In genomic region chr15:93636976-93637375, GRCm38 (mm10) we compare ENCODE assay signal across 25 mouse cellular contexts. TPM values are rescaled to one million over a fixed set of nuclear protein-coding genes. Genes with fewer than 3 reads are reported as not detected.
DNase-seq lines count a peak whose midpoint lies in the region; ATAC-seq and TF ChIP-seq lines count a peak whose summit lies in the region.
"Had no signal": no experiment of that assay in that cellular context is flagged by ENCODE, and none has a peak within 500 bp of the region (broad histone marks: within the 10 kb centered on the region; RNA-seq: fewer than 3 reads in every experiment).

No protein-coding gene starts in this region.

- no peaks in the 10 kb centered on the region for H3K4me1 ChIP-seq in liver, embryonic 11.5 days (replicated peaks; ENCODE audit: control insufficient read depth, insufficient read depth, low read length)
- no peaks in the 10 kb centered on the region for H3K4me1 ChIP-seq in liver, postnatal 0 days (ENCODE audit: insufficient read depth)
- no peaks in the 10 kb centered on the region for H3K4me1 ChIP-seq in stomach, postnatal 0 days (replicated peaks; ENCODE audit: control insufficient read depth, insufficient read depth)
- H3K4me1 ChIP-seq: embryonic facial prominence, embryonic 15.5 days; hindbrain, embryonic 12.5 days; hindbrain, embryonic 15.5 days had no signal

- H3K4me2 ChIP-seq in liver, embryonic 11.5 days: no peak overlapping the region
- H3K4me2 ChIP-seq in liver, postnatal 0 days (ENCODE audit: low read depth, low read length): no peak overlapping the region
- H3K4me2 ChIP-seq in stomach, postnatal 0 days (replicated peaks; ENCODE audit: low read depth): no peak overlapping the region
- H3K4me2 ChIP-seq: embryonic facial prominence, embryonic 12.5 days; embryonic facial prominence, embryonic 15.5 days; heart, embryonic 13.5 days; hindbrain, embryonic 12.5 days; hindbrain, embryonic 15.5 days had no signal

- TF ChIP-seq CTCF in liver, postnatal 0 days (IDR thresholded peaks at IDR 0.05; ENCODE audit: low read depth): no peak
- TF ChIP-seq CTCF in stomach, postnatal 0 days (IDR thresholded peaks at IDR 0.05; ENCODE audit: low read depth): no peak

- peak; percentile 52 for DNase-seq in heart, adult 11 months
- DNase-seq in heart, adult 18-20 months: no peak
- DNase-seq in liver, embryonic 11.5 days (ENCODE audit: low spot score): peak; percentile 12
- no peak for DNase-seq in liver, postnatal 0 days
- DNase-seq in stomach, postnatal 0 days (ENCODE audit: low spot score): peak; percentile 7
- DNase-seq in urinary bladder, adult 2 months (ENCODE audit: low spot score): no peak
- DNase-seq: adrenal gland, adult 2 months; adrenal gland, postnatal 14 days; cerebellum, adult 11-12 months; cerebellum, adult 8-10 months; cerebellum, postnatal 10 days; cerebellum, postnatal 36 days; forebrain, postnatal 0 days; gastrocnemius, postnatal 10 days; gastrocnemius, postnatal 36 days; kidney, adult 2 months had no signal

- H3K4me3 ChIP-seq in liver, embryonic 11.5 days (ENCODE audit: low read depth, low read length): no peak overlapping the region
- no peak overlapping the region for H3K4me3 ChIP-seq in liver, postnatal 0 days (ENCODE audit: low read depth, low read length)
- no peak overlapping the region for H3K4me3 ChIP-seq in stomach, postnatal 0 days (ENCODE audit: low read depth, low read length)
- H3K4me3 ChIP-seq: embryonic facial prominence, embryonic 12.5 days; embryonic facial prominence, embryonic 15.5 days; heart, embryonic 13.5 days; hindbrain, embryonic 12.5 days; hindbrain, embryonic 15.5 days had no signal

- H3K27ac ChIP-seq in liver, embryonic 11.5 days (ENCODE audit: low read depth, low read length): no peak overlapping the region
- no peak overlapping the region for H3K27ac ChIP-seq in liver, postnatal 0 days (ENCODE audit: low read depth)
- H3K27ac ChIP-seq in stomach, postnatal 0 days (replicated peaks): no peak overlapping the region
- H3K27ac ChIP-seq: embryonic facial prominence, embryonic 12.5 days; embryonic facial prominence, embryonic 15.5 days; heart, embryonic 13.5 days; hindbrain, embryonic 12.5 days; hindbrain, embryonic 15.5 days had no signal

- no peak for TF ChIP-seq EP300 in liver, postnatal 0 days (IDR thresholded peaks at IDR 0.05; ENCODE audit: low read depth)
- no peak for TF ChIP-seq EP300 in stomach, postnatal 0 days (optimal IDR thresholded peaks at IDR 0.05)

- H3K36me3 ChIP-seq in liver, embryonic 11.5 days (ENCODE audit: control insufficient read depth, insufficient read depth, low read length): no peaks in the 10 kb centered on the region
- no peaks in the 10 kb centered on the region for H3K36me3 ChIP-seq in liver, postnatal 0 days (replicated peaks; ENCODE audit: insufficient read depth, low read length)
- H3K36me3 ChIP-seq in stomach, postnatal 0 days (ENCODE audit: control insufficient read depth, insufficient read depth, low read length): no peaks in the 10 kb centered on the region
- H3K36me3 ChIP-seq: embryonic facial prominence, embryonic 12.5 days; embryonic facial prominence, embryonic 15.5 days; heart, embryonic 13.5 days; hindbrain, embryonic 12.5 days; hindbrain, embryonic 15.5 days had no signal

- H3K9me3 ChIP-seq in liver, embryonic 11.5 days (ENCODE audit: control insufficient read depth, low read length): no peaks in the 10 kb centered on the region
- no peaks in the 10 kb centered on the region for H3K9me3 ChIP-seq in liver, postnatal 0 days (ENCODE audit: low read length)
- no peaks in the 10 kb centered on the region for H3K9me3 ChIP-seq in stomach, postnatal 0 days (ENCODE audit: control insufficient read depth, low read length)
- H3K9me3 ChIP-seq: embryonic facial prominence, embryonic 12.5 days; embryonic facial prominence, embryonic 15.5 days; hindbrain, embryonic 12.5 days; hindbrain, embryonic 15.5 days had no signal

- no peak for ATAC-seq in liver, embryonic 11.5 days (replicated peaks; ENCODE audit: low FRiP score)
- no peak for ATAC-seq in liver, postnatal 0 days
- no peak for ATAC-seq in stomach, postnatal 0 days (ENCODE audit: low FRiP score, low TSS enrichment)
- ATAC-seq: CD4-positive, CD25-positive, alpha-beta regulatory T cell, adult 4 months; forebrain, embryonic 14.5 days; forebrain, postnatal 0 days; intestine, embryonic 16.5 days had no signal

- WGBS in liver, embryonic 11.5 days: 61% methylated on average over 7 of the region's 7 CpGs
- WGBS in liver, postnatal 0 days (ENCODE audit: insufficient replicate concordance): 54% methylated on average over 7 of the region's 7 CpGs
- 71% methylated on average over 7 of the region's 7 CpGs for WGBS in stomach, postnatal 0 days

- H3K27me3 ChIP-seq in liver, embryonic 11.5 days (replicated peaks; ENCODE audit: control insufficient read depth, insufficient read depth, low read length): no peaks in the 10 kb centered on the region
- no peaks in the 10 kb centered on the region for H3K27me3 ChIP-seq in liver, postnatal 0 days (ENCODE audit: insufficient read depth, low read length)
- H3K27me3 ChIP-seq in stomach, postnatal 0 days (ENCODE audit: control insufficient read depth, insufficient read depth, low read length): no peaks in the 10 kb centered on the region
- H3K27me3 ChIP-seq: embryonic facial prominence, embryonic 12.5 days; embryonic facial prominence, embryonic 15.5 days; heart, embryonic 13.5 days; hindbrain, embryonic 12.5 days; hindbrain, embryonic 15.5 days had no signal

- no peak overlapping the region for H3K9ac ChIP-seq in liver, embryonic 11.5 days (ENCODE audit: low read depth, low read length)
- H3K9ac ChIP-seq in liver, postnatal 0 days (replicated peaks): no peak overlapping the region
- no peak overlapping the region for H3K9ac ChIP-seq in stomach, postnatal 0 days (ENCODE audit: low read length)
- H3K9ac ChIP-seq: embryonic facial prominence, embryonic 12.5 days; embryonic facial prominence, embryonic 15.5 days; forebrain, postnatal 0 days; heart, embryonic 13.5 days; hindbrain, embryonic 12.5 days; hindbrain, embryonic 15.5 days had no signal

RNA-seq across cellular contexts. Expression of gene Prickle1, which starts 41.3 kb away (rescaled TPM):
- 1 to 10 TPM; 9.1 to 9.5 TPM for total RNA-seq in heart, adult 18-20 months (2021)
- 11.6 and 12.8 TPM in 2 replicates for polyA plus RNA-seq in liver, embryonic 11.5 days (2014; fragmentation: Nextera tagmentation; extraction: Ambion mirVana)
- polyA plus RNA-seq in liver, postnatal 0 days (2015; fragmentation: Nextera tagmentation; extraction: Ambion mirVana): 2.3 and 2.5 TPM in 2 replicates
- 6.5 and 8.1 TPM in 2 replicates for polyA plus RNA-seq in stomach, postnatal 0 days (2015; fragmentation: Nextera tagmentation; extraction: Ambion mirVana)
- 16.3 and 22.2 TPM in 2 replicates for polyA plus RNA-seq in urinary bladder, adult 2 months (2012; rRNA removed)
- total RNA-seq: MEL had no signal

Comparison
In these comparisons a context has a peak if more than half of its experiments do, and no peak if none do; other contexts are left out.
1. DNase-seq: peak in heart, adult 11 months (single experiment), liver, embryonic 11.5 days (single experiment) and stomach, postnatal 0 days (single experiment); none in heart, adult 18-20 months (0 of 2), liver, postnatal 0 days (single experiment) and urinary bladder, adult 2 months (single experiment).